Mouse (Mus musculus): ENCODE measurements at regions not wholly inside any gene's neighbourhood (a gene's known extent, or its start where the extent isn't known, plus 50 kb on each side); places are given as distances from the start of the nearest gene placed in this dataset.
A peak's percentile ranks its signal among the peaks of the same experiment; 100 is the strongest.

DNA sequence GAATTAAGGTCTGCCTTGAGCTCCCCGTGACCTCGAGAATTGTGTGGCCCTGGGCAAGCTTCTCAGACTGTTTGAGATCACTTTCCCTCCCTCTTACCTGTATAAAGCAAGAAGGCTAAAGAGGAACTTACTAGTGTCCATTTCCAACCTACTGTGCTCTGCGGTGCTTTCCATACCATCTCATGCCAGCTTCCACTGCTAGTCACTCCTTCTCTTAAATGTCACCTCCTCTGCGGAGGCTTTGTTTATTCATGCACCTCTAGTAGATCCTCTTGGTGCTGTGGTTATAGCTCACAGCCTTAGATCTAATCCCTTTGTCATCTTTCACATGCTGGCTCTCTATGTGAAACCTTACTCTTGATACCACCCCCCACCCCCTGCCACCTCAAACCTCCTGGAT lies 2310.3 kb upstream of the Lrrc6 start:
- H3K36me3 ChIP-seq (ENCODE audit: control insufficient read depth, insufficient read depth, low read length), result no peaks in the 10 kb centered on the region
- 80% methylated on average over 4 of the region's 4 CpGs for WGBS (ENCODE audit: insufficient replicate concordance)
- H3K4me1 ChIP-seq (ENCODE audit: control insufficient read depth, insufficient read depth, low read length), result no peaks in the 10 kb centered on the region
- H3K9me3 ChIP-seq (replicated peaks; ENCODE audit: control insufficient read depth, low read length), result no peaks in the 10 kb centered on the region
- H3K27ac ChIP-seq (ENCODE audit: low read depth, low read length), result no peak overlapping the region
- H3K4me2 ChIP-seq, result no peak overlapping the region
- H3K4me3 ChIP-seq (ENCODE audit: low read depth, low read length), result no peak overlapping the region
- no peak for ATAC-seq (replicated peaks; ENCODE audit: insufficient number of reproducible peaks, low FRiP score, low TSS enrichment)
- no peaks in the 10 kb centered on the region for H3K27me3 ChIP-seq (ENCODE audit: control insufficient read depth, insufficient read depth, low read length)
- H3K9ac ChIP-seq (ENCODE audit: low read depth, low read length), result no peak overlapping the region

DNA sequence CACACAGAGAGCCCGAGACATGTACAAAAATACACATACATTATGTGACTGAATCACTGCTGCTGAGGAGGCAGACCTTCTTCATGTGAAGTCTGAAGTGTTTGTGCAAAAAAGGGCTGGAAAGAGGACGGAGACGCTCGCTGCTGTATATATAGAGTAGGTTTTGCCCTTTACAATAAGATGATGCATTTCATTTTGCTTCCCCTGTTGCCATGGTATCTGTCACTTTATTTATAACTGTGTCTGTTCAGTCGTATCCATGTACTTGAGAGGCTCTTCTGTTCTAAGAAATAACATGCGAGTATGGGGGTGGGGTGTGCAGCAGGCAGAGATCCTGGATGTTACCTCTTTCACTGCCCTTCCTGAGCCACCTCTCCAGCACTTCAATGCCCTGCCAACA lies 2309.9 kb upstream of the Lrrc6 start:
- WGBS (ENCODE audit: insufficient replicate concordance), result 77% methylated on average over 6 of the region's 6 CpGs
- Histone ChIP-seq H3K4me3 (ENCODE audit: low read depth, low read length) (no peak overlapping the region), H3K4me1 (ENCODE audit: control insufficient read depth, insufficient read depth, low read length) (no peaks in the 10 kb centered on the region), H3K9me3 (replicated peaks; ENCODE audit: control insufficient read depth, low read length) (no peaks in the 10 kb centered on the region), H3K27ac (ENCODE audit: low read depth, low read length) (no peak overlapping the region), H3K27me3 (ENCODE audit: control insufficient read depth, insufficient read depth, low read length) (no peaks in the 10 kb centered on the region), H3K4me2 (no peak overlapping the region), H3K36me3 (ENCODE audit: control insufficient read depth, insufficient read depth, low read length) (no peaks in the 10 kb centered on the region), H3K9ac (ENCODE audit: low read depth, low read length) (no peak overlapping the region)
- ATAC-seq (replicated peaks; ENCODE audit: insufficient number of reproducible peaks, low FRiP score, low TSS enrichment), result no peak

DNA sequence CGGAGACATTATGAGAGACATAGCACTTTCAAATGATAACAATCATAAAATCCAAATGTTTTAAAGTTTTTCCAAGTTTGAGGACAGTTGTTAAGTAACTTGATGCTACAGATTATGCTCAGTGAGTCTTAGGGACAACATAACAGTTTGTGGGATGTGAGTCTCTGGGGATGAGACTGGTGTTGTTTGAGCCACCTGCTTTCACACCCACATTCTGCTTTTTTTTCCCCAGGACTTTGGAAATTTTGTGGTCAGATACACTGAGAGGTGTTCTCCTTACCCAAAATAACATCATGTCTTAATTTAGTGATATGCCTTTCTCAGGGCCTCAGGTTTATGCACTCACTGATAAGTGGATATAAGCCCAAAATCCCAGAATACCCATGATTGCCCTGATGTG lies 2307.5 kb upstream of the Lrrc6 start:
- no peaks in the 10 kb centered on the region for H3K4me1 ChIP-seq (ENCODE audit: control insufficient read depth, insufficient read depth, low read length)
- H3K9me3 ChIP-seq (replicated peaks; ENCODE audit: control insufficient read depth, low read length), result no peaks in the 10 kb centered on the region; the same call in 1 of the 2 replicates
- no peak overlapping the region for H3K4me2 ChIP-seq
- no peak overlapping the region for H3K27ac ChIP-seq (ENCODE audit: low read depth, low read length)
- no peak for ATAC-seq (replicated peaks; ENCODE audit: insufficient number of reproducible peaks, low FRiP score, low TSS enrichment)
- no peak overlapping the region for H3K9ac ChIP-seq (ENCODE audit: low read depth, low read length)
- no peaks in the 10 kb centered on the region for H3K36me3 ChIP-seq (ENCODE audit: control insufficient read depth, insufficient read depth, low read length)
- 72% methylated on average over 1 of the region's 1 CpGs for WGBS (ENCODE audit: insufficient replicate concordance)
- H3K27me3 ChIP-seq (ENCODE audit: control insufficient read depth, insufficient read depth, low read length), result no peaks in the 10 kb centered on the region
- H3K4me3 ChIP-seq (ENCODE audit: low read depth, low read length), result no peak overlapping the region

DNA sequence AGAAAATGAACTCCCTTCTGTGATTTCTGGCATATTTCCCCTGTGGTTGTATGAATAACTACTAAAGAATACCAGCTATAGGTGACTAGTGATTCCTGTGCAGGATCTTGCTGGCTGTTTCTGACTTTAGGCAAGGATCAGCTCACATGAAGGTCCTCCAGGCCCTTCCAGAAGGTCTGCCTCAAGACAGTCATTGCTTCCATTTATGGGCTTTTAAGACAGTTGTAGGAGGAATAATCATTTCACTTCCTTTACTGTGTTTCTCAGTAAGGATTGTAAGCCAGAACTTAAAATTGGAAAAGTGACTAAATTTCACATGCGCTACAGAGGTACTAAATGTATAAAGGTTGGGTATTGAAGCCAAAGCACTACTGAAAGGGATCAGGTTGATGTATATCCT lies 2303.5 kb upstream of the Lrrc6 start:
- ATAC-seq (replicated peaks; ENCODE audit: insufficient number of reproducible peaks, low FRiP score, low TSS enrichment), result no peak
- Histone ChIP-seq H3K4me3 (ENCODE audit: low read depth, low read length) (no peak overlapping the region), H3K9me3 (replicated peaks; ENCODE audit: control insufficient read depth, low read length) (no peaks in the 10 kb centered on the region; the same call in 1 of the 2 replicates), H3K36me3 (ENCODE audit: control insufficient read depth, insufficient read depth, low read length) (no peaks in the 10 kb centered on the region), H3K4me2 (no peak overlapping the region), H3K27ac (ENCODE audit: low read depth, low read length) (no peak overlapping the region), H3K4me1 (ENCODE audit: control insufficient read depth, insufficient read depth, low read length) (no peaks in the 10 kb centered on the region), H3K27me3 (ENCODE audit: control insufficient read depth, insufficient read depth, low read length) (no peaks in the 10 kb centered on the region), H3K9ac (ENCODE audit: low read depth, low read length) (no peak overlapping the region)
- WGBS (ENCODE audit: insufficient replicate concordance), result 95% methylated on average over 1 of the region's 1 CpGs

DNA sequence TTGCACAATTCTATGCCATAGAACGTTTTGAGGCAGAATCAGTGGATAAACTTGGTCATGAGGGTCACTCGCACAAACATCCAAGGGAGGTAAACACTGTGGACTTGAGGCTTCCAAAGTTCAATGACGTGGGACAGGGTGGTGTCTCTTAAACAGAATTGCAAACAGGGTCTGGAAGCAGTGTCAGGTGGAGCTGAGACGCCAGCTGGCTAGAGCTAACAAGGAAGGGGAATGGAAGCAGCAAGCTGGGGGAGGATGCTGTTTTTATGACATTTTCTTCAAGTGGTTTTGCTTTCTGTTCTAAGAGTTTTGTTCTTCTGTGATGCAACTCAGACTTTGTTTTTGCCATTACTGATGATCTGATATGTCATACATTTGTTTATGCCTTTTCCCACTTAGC lies 2301.1 kb upstream of the Lrrc6 start:
- Histone ChIP-seq H3K36me3 (ENCODE audit: control insufficient read depth, insufficient read depth, low read length) (no peaks in the 10 kb centered on the region), H3K4me2 (no peak overlapping the region), H3K4me3 (ENCODE audit: low read depth, low read length) (no peak overlapping the region), H3K4me1 (ENCODE audit: control insufficient read depth, insufficient read depth, low read length) (no peaks in the 10 kb centered on the region), H3K9me3 (replicated peaks; ENCODE audit: control insufficient read depth, low read length) (no peaks in the 10 kb centered on the region; the same call in 1 of the 2 replicates), H3K27me3 (ENCODE audit: control insufficient read depth, insufficient read depth, low read length) (no peaks in the 10 kb centered on the region), H3K27ac (ENCODE audit: low read depth, low read length) (no peak overlapping the region), H3K9ac (ENCODE audit: low read depth, low read length) (no peak overlapping the region)
- 64% methylated on average over 4 of the region's 4 CpGs for WGBS (ENCODE audit: insufficient replicate concordance)
- no peak for ATAC-seq (replicated peaks; ENCODE audit: insufficient number of reproducible peaks, low FRiP score, low TSS enrichment)

DNA sequence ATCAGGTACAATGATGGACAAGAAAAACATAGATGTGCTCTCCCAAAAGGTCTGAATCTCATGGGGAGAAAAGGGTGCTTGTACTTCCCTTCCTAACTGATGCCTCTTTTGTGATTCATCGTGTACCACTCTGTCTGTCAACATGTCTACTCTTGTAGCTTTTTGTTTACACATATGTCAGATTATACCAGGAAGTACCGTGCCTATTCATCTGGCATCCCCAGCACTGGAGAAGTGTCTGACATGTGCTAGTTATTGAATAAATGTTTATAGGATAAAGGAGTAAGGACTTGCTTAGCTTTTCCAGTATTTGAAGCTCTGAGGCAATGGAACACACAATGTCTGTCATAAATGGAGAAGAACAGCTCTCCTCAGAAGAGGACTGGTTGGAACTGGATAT lies 2296.7 kb upstream of the Lrrc6 start:
- Histone ChIP-seq H3K27ac (ENCODE audit: low read depth, low read length) (no peak overlapping the region), H3K4me3 (ENCODE audit: low read depth, low read length) (no peak overlapping the region)

DNA sequence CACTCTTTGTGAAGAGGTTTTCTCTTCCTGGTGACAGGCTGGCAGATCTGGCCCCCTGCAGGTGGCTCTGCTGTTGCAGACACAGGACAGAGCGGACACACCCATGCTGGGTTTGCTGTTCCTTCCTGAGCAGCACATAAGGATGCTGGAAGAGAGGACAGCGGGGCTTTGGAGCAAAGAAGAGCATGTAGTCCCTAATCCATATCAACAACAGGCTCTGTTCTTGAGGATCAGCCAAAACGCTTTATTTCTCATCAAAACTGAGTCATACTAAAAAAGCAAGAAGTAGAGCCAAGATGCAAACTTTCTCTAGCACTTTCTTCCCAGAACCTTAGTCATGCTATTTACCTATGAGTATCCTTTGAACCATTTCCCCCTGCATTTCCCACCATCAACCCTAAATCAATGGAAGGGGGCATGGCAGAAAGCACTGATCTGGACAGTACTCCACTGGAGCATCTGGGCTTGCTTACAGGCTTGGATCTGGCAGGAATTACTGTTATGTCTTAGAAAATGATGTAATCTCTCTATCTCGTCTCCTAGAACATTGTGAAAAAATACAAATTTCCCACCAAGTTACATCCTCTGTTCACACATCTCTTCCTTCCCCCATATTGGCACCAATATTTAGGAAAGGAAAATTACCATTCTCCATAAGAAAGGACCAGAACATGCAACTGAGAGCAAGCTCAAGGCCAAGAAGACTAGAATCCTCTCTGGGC lies 2294.7 kb upstream of the Lrrc6 start:
- Histone ChIP-seq H3K4me3 (ENCODE audit: low read depth, low read length) (no peak overlapping the region), H3K4me1 (ENCODE audit: control insufficient read depth, insufficient read depth, low read length) (no peaks in the 10 kb centered on the region), H3K9ac (ENCODE audit: low read depth, low read length) (no peak overlapping the region), H3K36me3 (ENCODE audit: control insufficient read depth, insufficient read depth, low read length) (no peaks in the 10 kb centered on the region), H3K4me2 (no peak overlapping the region), H3K9me3 (replicated peaks; ENCODE audit: control insufficient read depth, low read length) (no peaks in the 10 kb centered on the region), H3K27ac (ENCODE audit: low read depth, low read length) (no peak overlapping the region), H3K27me3 (ENCODE audit: control insufficient read depth, insufficient read depth, low read length) (no peaks in the 10 kb centered on the region)
- 64% methylated on average over 4 of the region's 4 CpGs for WGBS (ENCODE audit: insufficient replicate concordance)
- no peak for ATAC-seq (replicated peaks; ENCODE audit: insufficient number of reproducible peaks, low FRiP score, low TSS enrichment)

More for the DNA sequence above, 2296.7 kb upstream of the Lrrc6 start:
- no peak for ATAC-seq (replicated peaks; ENCODE audit: insufficient number of reproducible peaks, low FRiP score, low TSS enrichment)
- no peak overlapping the region for H3K9ac ChIP-seq (ENCODE audit: low read depth, low read length)
- no peaks in the 10 kb centered on the region for H3K36me3 ChIP-seq (ENCODE audit: control insufficient read depth, insufficient read depth, low read length)
- H3K9me3 ChIP-seq (replicated peaks; ENCODE audit: control insufficient read depth, low read length), result no peaks in the 10 kb centered on the region
- H3K4me1 ChIP-seq (ENCODE audit: control insufficient read depth, insufficient read depth, low read length), result no peaks in the 10 kb centered on the region
- WGBS (ENCODE audit: insufficient replicate concordance), result 73% methylated on average over 2 of the region's 2 CpGs
- no peaks in the 10 kb centered on the region for H3K27me3 ChIP-seq (ENCODE audit: control insufficient read depth, insufficient read depth, low read length)
- H3K4me2 ChIP-seq, result no peak overlapping the region

DNA sequence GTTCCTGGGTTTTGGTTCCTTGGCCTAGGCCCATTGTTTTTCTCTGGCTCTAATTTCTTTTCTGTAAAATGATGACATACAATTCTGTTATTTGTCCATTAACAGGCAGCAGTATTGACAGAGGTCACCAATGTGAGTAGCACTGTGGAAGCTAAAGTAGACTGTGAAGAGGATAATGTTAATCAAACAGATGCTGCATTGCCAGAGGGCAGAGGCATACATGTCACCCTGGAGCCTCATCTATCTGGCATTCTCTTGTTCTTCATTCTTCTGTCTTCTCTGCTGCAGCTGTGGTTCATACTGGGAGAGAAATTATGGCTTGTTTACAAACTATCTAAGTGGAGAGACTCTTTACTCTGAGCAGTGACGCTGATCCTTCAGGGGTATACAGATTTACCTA lies 2259.2 kb upstream of the Lrrc6 start:
- WGBS (ENCODE audit: insufficient replicate concordance), result 74% methylated on average over 1 of the region's 1 CpGs
- no peaks in the 10 kb centered on the region for H3K9me3 ChIP-seq (replicated peaks; ENCODE audit: control insufficient read depth, low read length)

DNA sequence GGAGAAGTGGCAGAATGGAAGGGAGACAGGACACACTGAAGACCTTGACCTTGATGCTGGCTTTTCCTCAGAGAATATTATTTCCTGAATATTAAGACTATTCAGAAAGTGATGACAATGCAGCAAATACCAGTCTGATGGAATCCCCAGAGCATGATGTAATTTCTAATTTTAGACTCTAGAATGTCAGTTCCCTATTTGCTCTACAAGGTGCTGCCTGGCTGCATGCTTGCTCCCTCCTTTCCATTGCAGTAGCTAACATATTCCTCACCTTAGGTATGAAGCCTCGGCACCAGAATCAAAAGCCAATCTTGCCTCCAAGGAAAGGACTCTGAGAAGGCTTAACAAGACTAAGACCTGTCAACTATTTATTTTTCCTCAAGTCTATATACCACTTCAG lies 2254.5 kb upstream of the Lrrc6 start:
- Histone ChIP-seq H3K9ac (ENCODE audit: low read depth, low read length) (no peak overlapping the region), H3K4me2 (no peak overlapping the region), H3K4me3 (ENCODE audit: low read depth, low read length) (no peak overlapping the region), H3K9me3 (replicated peaks; ENCODE audit: control insufficient read depth, low read length) (no peaks in the 10 kb centered on the region), H3K27ac (ENCODE audit: low read depth, low read length) (no peak overlapping the region), H3K36me3 (ENCODE audit: control insufficient read depth, insufficient read depth, low read length) (no peaks in the 10 kb centered on the region), H3K27me3 (ENCODE audit: control insufficient read depth, insufficient read depth, low read length) (no peaks in the 10 kb centered on the region), H3K4me1 (ENCODE audit: control insufficient read depth, insufficient read depth, low read length) (no peaks in the 10 kb centered on the region)
- ATAC-seq (replicated peaks; ENCODE audit: insufficient number of reproducible peaks, low FRiP score, low TSS enrichment), result 0 out of 2 replicates have a peak, but pooled peaks have one; percentile 26
- WGBS (ENCODE audit: insufficient replicate concordance), result 83% methylated on average over 1 of the region's 1 CpGs

More for the DNA sequence above, 2259.2 kb upstream of the Lrrc6 start:
- no peaks in the 10 kb centered on the region for H3K4me1 ChIP-seq (ENCODE audit: control insufficient read depth, insufficient read depth, low read length)
- ATAC-seq (replicated peaks; ENCODE audit: insufficient number of reproducible peaks, low FRiP score, low TSS enrichment), result no peak
- no peaks in the 10 kb centered on the region for H3K27me3 ChIP-seq (ENCODE audit: control insufficient read depth, insufficient read depth, low read length)
- no peak overlapping the region for H3K4me3 ChIP-seq (ENCODE audit: low read depth, low read length)
- H3K4me2 ChIP-seq, result no peak overlapping the region
- H3K36me3 ChIP-seq (ENCODE audit: control insufficient read depth, insufficient read depth, low read length), result no peaks in the 10 kb centered on the region
- H3K9ac ChIP-seq (ENCODE audit: low read depth, low read length), result no peak overlapping the region
- H3K27ac ChIP-seq (ENCODE audit: low read depth, low read length), result no peak overlapping the region
